Mouse (Mus musculus): ENCODE data around the gene Dyrk1a.

GRCm38 (mm10) chr16:94549813-94550212 lies 20.0 kb upstream of the Dyrk1a start:
- TF ChIP-seq CTCF (IDR thresholded peaks at IDR 0.05), result no peak
- no peak for TF ChIP-seq EP300 (IDR thresholded peaks at IDR 0.05)

Measured in lung, postnatal 0 days (tissue).